Mouse (Mus musculus): ENCODE results near the gene Drd1. TPM values are rescaled to one million over a fixed set of nuclear protein-coding genes. Genes with fewer than 3 reads are reported as not detected.

Gene Drd1
- total and polyA plus RNA-seq, 2 experiments from 2014 or later, result 0.15 to 0.61 TPM

DNA sequence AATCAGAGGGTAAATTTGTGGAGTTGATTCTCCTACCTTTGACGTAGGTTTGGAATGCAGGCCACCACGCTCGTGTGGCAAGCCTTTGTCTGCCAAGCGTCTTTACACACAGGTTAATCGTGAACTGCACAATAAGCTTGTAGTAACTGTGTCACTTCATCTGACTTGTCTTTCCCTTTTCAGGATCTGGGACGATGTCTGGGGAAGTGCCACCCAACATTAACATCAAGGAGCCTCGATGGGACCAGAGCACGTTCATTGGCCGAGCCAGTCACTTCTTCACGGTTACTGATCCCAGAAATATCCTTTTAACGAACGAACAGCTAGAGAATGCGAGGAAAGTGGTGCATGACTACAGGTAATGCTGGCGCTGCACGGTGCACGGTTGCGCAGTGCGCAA is 29.8 kb upstream of the Drd1 start:
- Histone ChIP-seq H3K27ac (ENCODE audit: low read depth) (no peak overlapping the region), H3K4me2 (ENCODE audit: low read depth, low read length) (no peak overlapping the region), H3K9me3 (replicated peaks; ENCODE audit: control insufficient read depth, low read length) (no peaks in the 10 kb centered on the region), H3K36me3 (replicated peaks; ENCODE audit: control insufficient read depth, insufficient read depth, low read length) (peaks cover 43% of the 10 kb centered on the region), H3K4me1 (ENCODE audit: control insufficient read depth, insufficient read depth) (peaks cover 8% of the 10 kb centered on the region; the same call in 1 of the 2 replicates), H3K9ac (replicated peaks; ENCODE audit: low read depth, low read length) (no peak overlapping the region), H3K27me3 (ENCODE audit: control insufficient read depth, insufficient read depth, low read length) (no peaks in the 10 kb centered on the region), H3K4me3 (ENCODE audit: low read depth, low read length) (no peak overlapping the region)
- TF ChIP-seq CTCF (IDR thresholded peaks at IDR 0.05; ENCODE audit: low read depth), result no peak
- TF ChIP-seq EP300 (IDR thresholded peaks at IDR 0.05; ENCODE audit: low read depth), result no peak
- DNase-seq (ENCODE audit: low spot score), result no peak
- ATAC-seq (ENCODE audit: insufficient read depth, low read depth), result no peak
- WGBS, result 90% methylated on average over 18 of the region's 18 CpGs

DNA sequence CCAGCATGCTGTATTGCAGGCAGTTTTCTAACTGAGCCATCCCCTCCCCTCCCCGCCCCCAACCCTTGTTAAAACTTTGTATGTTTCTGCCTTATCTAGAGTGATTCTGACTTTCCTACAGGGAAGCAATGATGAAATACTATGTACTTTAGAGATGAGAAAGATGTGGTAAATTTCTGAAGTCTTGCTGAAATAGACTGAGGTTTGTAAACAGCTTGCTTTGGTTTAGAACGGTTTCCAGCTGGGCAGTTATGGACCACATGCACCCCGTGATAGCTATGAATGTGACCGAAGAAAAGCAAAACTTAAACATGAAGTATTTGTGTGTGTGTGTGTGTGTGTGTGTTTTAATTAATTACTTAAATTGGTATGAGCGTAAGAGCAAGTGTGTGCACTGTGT is 29.3 kb upstream of the Drd1 start:
- ATAC-seq (ENCODE audit: insufficient read depth, low read depth) (no peak), DNase-seq (ENCODE audit: low spot score) (no peak)
- no peak overlapping the region for H3K4me2 ChIP-seq (ENCODE audit: low read depth, low read length)
- 89% methylated on average over 5 of the region's 5 CpGs for WGBS
- H3K27ac ChIP-seq (ENCODE audit: low read depth), result no peak overlapping the region
- H3K4me3 ChIP-seq (ENCODE audit: low read depth, low read length), result no peak overlapping the region
- no peaks in the 10 kb centered on the region for H3K27me3 ChIP-seq (ENCODE audit: control insufficient read depth, insufficient read depth, low read length)
- peaks cover 43% of the 10 kb centered on the region for H3K36me3 ChIP-seq (replicated peaks; ENCODE audit: control insufficient read depth, insufficient read depth, low read length)
- no peaks in the 10 kb centered on the region for H3K9me3 ChIP-seq (replicated peaks; ENCODE audit: control insufficient read depth, low read length)
- no peak overlapping the region for H3K9ac ChIP-seq (replicated peaks; ENCODE audit: low read depth, low read length)
- TF ChIP-seq CTCF (IDR thresholded peaks at IDR 0.05; ENCODE audit: low read depth), result no peak
- TF ChIP-seq EP300 (IDR thresholded peaks at IDR 0.05; ENCODE audit: low read depth), result no peak
- peaks cover 13% of the 10 kb centered on the region; the same call in 1 of the 2 replicates for H3K4me1 ChIP-seq (ENCODE audit: control insufficient read depth, insufficient read depth)

DNA sequence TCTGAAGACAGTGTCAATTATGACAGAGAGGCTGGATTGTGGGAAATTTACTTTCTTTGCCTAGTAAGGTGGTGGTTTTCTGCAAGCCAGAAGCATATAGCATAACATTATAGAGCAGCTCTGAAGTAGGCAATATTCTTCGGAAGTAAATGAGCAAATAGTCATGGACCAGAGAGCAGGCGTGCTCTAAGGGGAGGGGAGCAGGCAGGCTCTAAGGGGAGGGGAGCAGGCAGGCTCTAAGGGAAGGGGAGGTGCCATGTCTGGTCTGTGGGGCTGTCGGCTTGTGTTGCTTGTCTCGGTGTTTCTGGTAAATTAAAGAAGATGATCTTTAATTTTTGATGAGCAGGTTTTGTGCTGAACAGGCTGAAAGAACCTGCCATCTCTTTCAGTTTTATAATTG is 28.7 kb upstream of the Drd1 start:
- WGBS, result 68% methylated on average over 4 of the region's 4 CpGs
- ATAC-seq (ENCODE audit: insufficient read depth, low read depth), result no peak
- no peak overlapping the region for H3K9ac ChIP-seq (replicated peaks; ENCODE audit: low read depth, low read length)
- H3K4me2 ChIP-seq (ENCODE audit: low read depth, low read length), result no peak overlapping the region
- TF ChIP-seq EP300 (IDR thresholded peaks at IDR 0.05; ENCODE audit: low read depth), result no peak
- TF ChIP-seq CTCF (IDR thresholded peaks at IDR 0.05; ENCODE audit: low read depth), result no peak
- no peak for DNase-seq (ENCODE audit: low spot score)
- peaks cover 16% of the 10 kb centered on the region; the same call in 1 of the 2 replicates for H3K4me1 ChIP-seq (ENCODE audit: control insufficient read depth, insufficient read depth)
- H3K27me3 ChIP-seq (ENCODE audit: control insufficient read depth, insufficient read depth, low read length), result no peaks in the 10 kb centered on the region
- H3K4me3 ChIP-seq (ENCODE audit: low read depth, low read length), result no peak overlapping the region
- H3K36me3 ChIP-seq (replicated peaks; ENCODE audit: control insufficient read depth, insufficient read depth, low read length), result peaks cover 36% of the 10 kb centered on the region
- H3K9me3 ChIP-seq (replicated peaks; ENCODE audit: control insufficient read depth, low read length), result no peaks in the 10 kb centered on the region
- H3K27ac ChIP-seq (ENCODE audit: low read depth), result no peak overlapping the region

DNA sequence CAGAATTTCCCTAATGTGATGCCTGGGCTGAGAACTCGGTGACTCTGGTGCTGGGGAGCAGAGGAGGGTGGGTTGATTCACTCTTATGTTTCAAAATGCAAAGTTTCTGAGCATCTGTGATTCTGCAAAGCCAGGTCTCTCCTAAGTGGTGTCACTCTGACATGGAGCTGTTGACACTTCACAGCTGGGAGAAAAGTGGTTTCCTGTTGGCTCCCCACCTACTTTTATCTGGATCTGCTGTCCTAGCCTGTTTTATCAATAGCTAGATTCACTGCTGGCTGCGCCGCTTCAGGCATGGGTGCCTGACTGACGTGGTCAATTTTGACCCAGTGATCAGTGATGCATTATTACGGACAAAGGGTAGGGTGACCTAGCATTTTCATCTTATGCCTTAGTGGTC is 27.4 kb upstream of the Drd1 start:
- ATAC-seq (ENCODE audit: insufficient read depth, low read depth) (no peak), DNase-seq (ENCODE audit: low spot score) (no peak)
- no peak overlapping the region for H3K4me2 ChIP-seq (ENCODE audit: low read depth, low read length)
- H3K36me3 ChIP-seq (replicated peaks; ENCODE audit: control insufficient read depth, insufficient read depth, low read length), result peaks cover 24% of the 10 kb centered on the region
- H3K4me1 ChIP-seq (ENCODE audit: control insufficient read depth, insufficient read depth), result peaks cover 18% of the 10 kb centered on the region; the same call in 1 of the 2 replicates
- H3K9ac ChIP-seq (replicated peaks; ENCODE audit: low read depth, low read length), result no peak overlapping the region
- H3K9me3 ChIP-seq (replicated peaks; ENCODE audit: control insufficient read depth, low read length), result no peaks in the 10 kb centered on the region
- no peak overlapping the region for H3K4me3 ChIP-seq (ENCODE audit: low read depth, low read length)
- 43% methylated on average over 5 of the region's 5 CpGs for WGBS
- no peak for TF ChIP-seq EP300 (IDR thresholded peaks at IDR 0.05; ENCODE audit: low read depth)
- TF ChIP-seq CTCF (IDR thresholded peaks at IDR 0.05; ENCODE audit: low read depth), result no peak
- no peak overlapping the region for H3K27ac ChIP-seq (ENCODE audit: low read depth)
- H3K27me3 ChIP-seq (ENCODE audit: control insufficient read depth, insufficient read depth, low read length), result no peaks in the 10 kb centered on the region

DNA sequence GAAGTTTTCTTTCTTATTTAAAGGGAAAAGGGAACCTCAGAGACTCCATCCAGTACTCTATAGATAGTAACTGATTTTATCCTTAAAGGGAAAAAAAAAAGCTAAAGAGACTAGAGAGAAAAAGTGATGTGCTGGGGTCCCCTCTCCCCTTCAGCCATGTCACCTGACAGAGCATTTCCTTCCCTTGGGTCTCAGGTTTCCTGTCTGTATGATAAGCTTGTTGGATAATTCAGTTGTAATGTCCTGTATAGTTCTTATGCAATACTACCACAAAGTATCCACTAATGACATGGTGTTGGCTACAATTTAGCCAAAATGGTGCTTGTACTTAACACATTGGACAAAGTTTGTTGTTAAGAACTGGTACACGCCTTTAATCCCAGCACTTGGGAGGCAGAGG is 25.3 kb upstream of the Drd1 start:
- H3K27ac ChIP-seq (ENCODE audit: low read depth), result no peak overlapping the region
- no peak overlapping the region for H3K9ac ChIP-seq (replicated peaks; ENCODE audit: low read depth, low read length)
- TF ChIP-seq EP300 (IDR thresholded peaks at IDR 0.05; ENCODE audit: low read depth), result no peak
- TF ChIP-seq CTCF (IDR thresholded peaks at IDR 0.05; ENCODE audit: low read depth), result no peak
- WGBS, result 83% methylated on average over 1 of the region's 1 CpGs
- no peaks in the 10 kb centered on the region for H3K9me3 ChIP-seq (replicated peaks; ENCODE audit: control insufficient read depth, low read length)
- no peaks in the 10 kb centered on the region for H3K27me3 ChIP-seq (ENCODE audit: control insufficient read depth, insufficient read depth, low read length)
- H3K4me3 ChIP-seq (ENCODE audit: low read depth, low read length), result no peak overlapping the region
- ATAC-seq (ENCODE audit: insufficient read depth, low read depth), result no peak
- peaks cover 4% of the 10 kb centered on the region for H3K36me3 ChIP-seq (replicated peaks; ENCODE audit: control insufficient read depth, insufficient read depth, low read length)
- H3K4me2 ChIP-seq (ENCODE audit: low read depth, low read length), result no peak overlapping the region
- H3K4me1 ChIP-seq (ENCODE audit: control insufficient read depth, insufficient read depth), result peaks cover 26% of the 10 kb centered on the region; the same call in 1 of the 2 replicates
- DNase-seq (ENCODE audit: low spot score), result no peak
